Mouse (Mus musculus): ENCODE results near the gene Ccdc171.

GRCm38 (mm10) chr4:83485250-83485649 is 40.1 kb upstream of the Ccdc171 start:
- TF ChIP-seq CTCF (IDR thresholded peaks at IDR 0.05; ENCODE audit: borderline replicate concordance, control insufficient read depth, extremely low read depth, insufficient read depth, low read length, poor library complexity) = no peak
- no peak for TF ChIP-seq POLR2A (IDR thresholded peaks at IDR 0.05; ENCODE audit: control insufficient read depth, extremely low read depth, insufficient read depth, low read length, poor library complexity)
